Mouse (Mus musculus): ENCODE measurements around the gene Dock9.

Gene Dock9

DNA sequence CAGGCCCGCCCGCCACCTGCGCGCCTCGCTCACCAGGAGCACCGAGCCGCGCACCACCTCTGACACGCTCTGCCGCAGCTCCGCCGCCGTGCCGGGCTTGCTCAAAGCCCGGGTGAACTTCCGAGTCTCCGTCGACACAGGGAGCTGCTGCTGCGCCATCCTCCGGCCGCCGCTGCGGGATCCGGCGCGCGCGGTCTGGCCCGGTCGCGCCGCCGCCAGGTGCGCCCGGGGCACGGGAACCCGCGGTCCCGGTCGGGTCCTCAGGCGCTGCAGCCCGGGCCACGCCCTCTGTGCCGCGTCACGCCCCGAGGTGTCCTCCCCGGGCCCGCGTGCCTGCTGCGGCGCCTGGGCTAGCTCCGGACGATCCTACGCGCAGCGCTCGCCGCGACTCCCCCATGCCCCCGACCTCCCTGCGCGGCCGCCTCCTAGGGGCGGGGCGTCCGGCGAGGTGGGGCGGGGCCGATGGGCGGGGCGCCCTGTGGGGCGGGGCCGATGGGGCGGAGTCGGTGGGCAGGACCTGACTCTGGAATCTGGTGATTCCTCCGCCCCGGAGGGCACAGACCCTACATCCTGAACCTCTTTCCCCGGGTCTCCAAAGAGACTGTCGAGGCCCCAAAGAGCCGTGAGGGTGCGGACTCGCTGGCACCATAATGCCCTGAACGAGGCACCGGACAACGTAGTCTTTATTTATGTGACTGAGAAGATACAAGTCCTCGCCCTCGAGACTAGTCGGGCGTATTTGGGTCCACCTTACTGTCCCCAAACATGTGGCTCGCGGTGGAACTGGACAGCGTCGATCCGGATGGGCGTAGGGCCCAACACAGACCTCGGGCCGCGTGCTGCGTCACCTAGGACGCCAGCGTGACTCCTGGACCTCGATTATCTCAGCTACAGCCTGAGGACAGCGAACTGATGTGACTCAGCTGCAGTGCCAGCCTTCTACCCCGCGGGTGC lies at the start of gene Dock9:
Gene Dock9 (minus strand): TSS at position 381 of the 954 bp plus-strand sequence.
- DNase-seq = peak; percentile 88

DNA sequence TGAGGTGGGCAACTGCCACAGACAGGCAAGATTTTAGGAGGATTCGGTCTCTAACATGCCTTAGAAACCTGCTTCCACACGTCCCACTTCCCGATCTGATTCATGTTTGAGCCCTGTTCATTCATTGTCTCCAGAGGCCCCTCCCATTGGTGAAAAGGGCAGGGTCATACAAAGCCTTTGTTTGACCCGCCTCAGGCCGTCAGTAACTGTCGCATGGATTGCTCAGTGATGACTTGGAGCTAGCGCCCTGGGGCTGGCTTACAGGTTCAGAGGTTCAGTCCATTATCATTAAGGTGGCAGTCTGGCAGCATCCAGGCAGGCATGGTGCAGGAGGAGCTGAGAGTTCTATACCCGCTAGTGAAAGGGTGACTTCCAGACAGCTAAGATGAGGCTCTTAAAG lies 46.8 kb upstream of the Dock9 start:
- no peak for DNase-seq

GRCm38 (mm10) chr14:121840217-121840616 lies 42.6 kb upstream of the Dock9 start:
- DNase-seq = no peak

- DNase-seq = no peak
Observed at GRCm38 (mm10) chr14:121838161-121838560, 40.5 kb upstream of the Dock9 start.

DNA sequence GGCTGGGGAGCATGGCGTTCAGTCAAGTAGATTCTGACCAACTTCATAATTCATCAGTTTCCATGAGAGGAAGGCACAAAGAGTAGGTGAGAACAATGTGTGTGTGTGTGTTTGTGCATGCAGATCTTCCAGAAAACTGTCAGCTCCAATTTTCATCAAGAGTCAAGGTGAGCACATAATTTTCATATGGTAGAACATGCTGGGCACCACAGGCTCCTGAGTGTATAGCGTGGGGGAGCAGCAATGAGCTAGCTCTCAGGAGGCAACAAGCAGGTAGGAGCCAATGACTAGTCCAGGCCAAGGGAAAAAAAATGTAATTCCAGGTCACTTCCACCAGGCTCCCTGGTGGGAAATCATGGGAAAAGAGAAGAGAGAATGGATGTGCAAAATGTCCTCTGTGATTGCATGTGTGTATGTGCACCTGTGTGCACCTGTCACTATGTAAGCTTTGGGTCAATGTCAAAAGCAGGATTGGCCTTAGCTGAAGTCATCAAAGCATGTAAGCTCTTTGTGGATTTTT lies 35.4 kb upstream of the Dock9 start:
- peak; percentile 72 for DNase-seq

- DNase-seq = no peak
Observed at GRCm38 (mm10) chr14:121829816-121830442, 32.3 kb upstream of the Dock9 start.

DNA sequence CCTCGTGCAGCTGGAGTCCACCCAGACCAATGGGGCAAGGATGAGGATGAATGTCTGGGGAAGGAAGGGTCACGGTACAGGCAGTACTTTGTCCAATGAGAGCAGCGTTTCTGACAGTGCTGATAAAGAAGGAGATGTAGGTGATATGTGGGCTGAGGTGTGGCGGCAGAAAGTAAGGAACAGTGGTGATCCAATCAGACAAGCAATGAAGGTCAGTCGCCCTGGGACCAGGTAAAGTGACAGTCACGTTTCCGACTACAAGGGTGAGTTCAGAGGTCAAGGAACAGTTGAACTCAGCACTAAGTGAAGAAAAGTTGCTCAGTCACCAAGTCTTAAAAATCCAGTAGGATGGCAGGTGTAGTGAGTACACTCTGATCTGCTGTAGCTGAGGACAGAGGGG lies 29.5 kb upstream of the Dock9 start:
- DNase-seq = no peak

DNA sequence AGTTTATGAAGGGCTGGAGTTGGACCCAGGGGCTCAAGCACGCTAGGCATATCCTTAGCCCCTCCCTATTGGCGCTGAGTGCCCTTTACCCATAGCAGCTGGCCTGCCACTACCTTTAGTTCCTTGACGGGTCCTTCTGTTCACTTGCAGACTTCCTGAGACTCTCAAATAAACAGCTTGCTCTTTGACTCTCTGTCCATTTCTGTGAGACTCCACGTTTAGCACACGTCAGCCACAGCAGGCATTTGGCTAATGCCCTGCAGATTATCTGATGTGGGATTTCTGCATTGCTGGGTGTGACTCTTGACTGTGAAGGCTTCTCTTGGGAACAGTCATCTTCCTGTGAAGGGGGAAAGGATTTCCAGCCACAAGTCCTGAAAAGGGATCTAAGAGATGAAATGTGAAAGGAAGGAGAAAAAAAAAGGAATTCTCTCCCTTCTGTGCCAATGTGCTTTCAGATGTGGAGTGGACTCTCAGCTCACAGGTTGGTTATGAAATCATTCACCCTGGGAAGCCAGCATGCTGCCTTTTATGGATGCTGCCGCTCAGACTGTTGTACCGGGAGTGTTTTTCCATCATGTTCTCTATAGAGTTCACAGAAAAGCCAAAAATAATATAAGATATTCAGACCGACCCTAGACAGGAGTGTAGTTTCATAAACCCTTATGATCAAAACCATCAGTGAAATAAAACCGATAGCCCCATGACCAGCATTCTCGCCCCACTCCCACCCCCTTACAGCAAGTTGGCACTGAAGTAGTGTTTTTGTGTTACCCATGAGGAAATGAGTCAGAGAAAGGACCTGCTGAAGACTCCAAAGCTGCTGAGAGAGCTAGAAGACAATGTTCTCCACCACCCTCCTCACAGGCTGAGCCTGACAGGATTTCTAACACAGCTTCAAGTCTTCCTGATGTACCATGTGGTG lies 28.1 kb upstream of the Dock9 start:
- peak; percentile 68 for DNase-seq

DNA sequence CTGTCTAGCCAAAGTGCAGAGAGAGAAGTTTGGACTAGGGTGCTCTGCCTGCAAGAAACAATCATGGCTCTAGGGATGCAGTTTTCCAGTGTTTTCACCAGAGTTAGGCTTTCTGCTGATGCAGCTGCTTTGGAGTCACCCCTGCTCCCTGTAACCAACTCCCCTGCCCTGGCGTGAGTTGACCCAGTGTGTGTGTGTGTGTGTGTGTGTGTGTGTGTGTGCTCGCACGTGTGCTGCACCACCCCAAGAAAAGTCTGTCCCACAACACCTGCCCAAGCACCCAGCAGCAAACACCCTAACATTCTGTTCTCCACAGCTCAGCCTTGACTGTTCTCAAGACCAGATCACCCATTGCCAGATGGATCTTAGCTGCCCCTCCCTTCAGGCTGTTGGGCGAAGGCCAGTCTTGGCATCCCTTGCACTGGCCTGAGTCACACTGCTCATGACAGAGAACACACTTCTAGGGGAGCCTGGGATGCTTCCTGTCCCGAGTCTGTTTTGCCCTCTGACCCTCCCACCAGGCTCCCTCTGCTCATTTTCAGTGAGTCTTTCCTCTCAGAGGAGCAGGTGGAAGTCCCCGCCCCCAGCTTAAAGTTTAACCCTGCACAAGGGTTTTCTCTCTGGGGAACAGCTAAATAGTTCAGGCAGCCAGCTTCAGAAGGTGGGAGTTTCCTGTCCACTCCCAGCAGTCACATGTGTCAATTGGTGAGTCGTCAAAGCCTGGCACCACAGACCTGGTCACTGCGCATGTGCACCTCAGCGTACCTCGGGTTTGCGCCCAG lies 26.9 kb upstream of the Dock9 start:
- DNase-seq = peak; percentile 87

DNA sequence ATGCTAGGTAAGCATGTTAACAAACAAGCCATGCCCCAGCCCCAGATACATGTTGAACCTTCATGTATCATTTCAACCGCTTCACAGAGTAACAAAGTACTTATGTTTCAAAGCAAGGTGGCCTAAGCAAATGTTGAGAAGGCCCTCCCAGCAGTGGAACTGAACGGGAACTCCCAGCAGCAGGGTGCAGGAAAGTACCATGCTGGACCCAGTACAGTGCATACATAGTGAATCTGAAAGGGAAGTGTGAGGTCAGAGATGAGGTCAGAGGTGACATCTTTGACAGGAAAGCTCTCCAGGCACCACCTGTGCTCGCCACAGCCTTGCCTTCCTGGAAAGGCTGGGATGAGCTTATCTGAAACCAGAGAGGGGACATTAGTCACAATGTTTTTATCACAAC lies 25.4 kb upstream of the Dock9 start:
- no peak for DNase-seq

DNA sequence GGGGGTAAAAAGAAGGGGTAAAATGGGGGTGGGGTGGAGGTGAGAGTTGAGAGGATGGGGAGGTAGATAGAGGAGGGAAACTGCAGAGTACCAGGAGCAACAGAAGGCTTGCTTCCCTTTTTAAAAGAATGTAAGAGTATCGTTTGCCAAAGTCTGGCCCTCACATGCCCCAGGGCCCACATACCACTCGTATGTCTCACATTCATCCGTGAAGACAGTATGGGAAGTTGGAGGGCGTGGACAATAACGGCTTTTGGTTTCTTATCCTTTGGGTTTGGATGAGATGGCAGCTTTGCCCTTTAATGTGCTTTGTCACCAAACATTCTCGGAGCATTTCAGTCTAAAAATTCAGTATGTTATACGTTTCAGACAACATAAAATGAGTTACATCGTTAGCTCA lies 24.9 kb upstream of the Dock9 start:
- no peak for DNase-seq

GRCm38 (mm10) chr14:121806791-121807190 lies 9.2 kb upstream of the Dock9 start:
- DNase-seq = no peak

GRCm38 (mm10) chr14:121806316-121806715 lies 8.7 kb upstream of the Dock9 start:
- no peak for DNase-seq

DNA sequence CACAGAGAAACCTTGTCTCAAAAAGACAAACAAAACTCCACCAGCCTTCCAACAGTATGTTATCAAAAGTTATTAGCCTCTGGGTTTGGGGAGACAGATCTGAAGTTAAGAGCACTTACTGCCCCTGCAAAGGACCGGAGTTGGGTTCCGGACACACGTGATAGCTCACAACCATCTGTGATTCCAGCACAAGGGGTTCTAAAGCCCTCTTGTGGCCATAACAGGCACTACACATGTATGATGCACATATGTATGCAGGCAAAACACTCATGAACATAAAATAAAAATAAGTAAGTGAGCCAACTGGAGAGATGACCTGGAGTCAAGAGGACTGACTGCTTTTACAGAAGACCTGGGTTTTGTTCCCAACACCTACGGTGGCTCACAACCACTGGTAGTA lies 6.8 kb upstream of the Dock9 start:
- no peak for DNase-seq

DNA sequence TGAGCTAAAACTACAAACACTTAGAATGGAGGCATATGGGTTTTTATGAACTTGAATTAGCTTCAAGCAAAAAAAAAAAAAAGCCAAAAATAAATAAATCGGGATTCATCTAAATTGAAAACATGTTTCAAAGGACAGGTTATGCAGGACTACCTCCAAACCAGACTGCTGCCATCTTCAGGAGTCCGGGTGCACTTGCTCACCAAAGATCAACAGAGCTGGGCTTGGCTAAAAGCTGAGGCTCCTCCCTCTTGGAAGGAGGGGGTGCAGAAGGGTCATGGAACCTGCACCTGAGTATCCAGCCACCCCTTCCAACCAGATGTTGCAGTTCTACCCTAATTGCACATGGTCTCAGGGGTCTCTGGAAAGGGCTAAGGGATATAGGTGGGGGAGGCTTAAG lies 3.3 kb upstream of the Dock9 start:
- no peak for DNase-seq

GRCm38 (mm10) chr14:121799112-121799511 lies 1.5 kb upstream of the Dock9 start:
- DNase-seq = no peak

DNA sequence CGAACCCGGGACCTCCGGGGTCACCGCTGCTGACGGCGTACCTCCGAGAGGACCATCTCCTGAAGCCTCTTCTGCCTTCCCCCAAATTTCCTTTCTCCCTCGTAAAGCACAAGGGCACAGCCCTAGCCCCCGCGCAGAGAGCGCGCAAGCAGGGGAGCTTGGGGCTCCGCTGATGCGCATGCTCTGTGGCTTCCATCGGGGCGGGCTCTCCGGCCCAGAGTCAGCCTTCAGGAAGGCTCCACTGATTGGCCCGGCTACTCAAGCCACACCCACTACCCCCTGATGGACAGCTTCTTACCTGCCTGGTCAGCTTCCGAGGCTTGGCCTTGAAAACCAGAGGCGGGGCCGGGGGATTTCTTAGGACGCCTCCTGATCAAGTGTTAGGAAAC lies 768 bp upstream of the Dock9 start:
- DNase-seq = peak; percentile 94

GRCm38 (mm10) chr14:121796571-121797456 lies 823 bp downstream of the Dock9 start:
- DNase-seq = peak; percentile 55

DNA sequence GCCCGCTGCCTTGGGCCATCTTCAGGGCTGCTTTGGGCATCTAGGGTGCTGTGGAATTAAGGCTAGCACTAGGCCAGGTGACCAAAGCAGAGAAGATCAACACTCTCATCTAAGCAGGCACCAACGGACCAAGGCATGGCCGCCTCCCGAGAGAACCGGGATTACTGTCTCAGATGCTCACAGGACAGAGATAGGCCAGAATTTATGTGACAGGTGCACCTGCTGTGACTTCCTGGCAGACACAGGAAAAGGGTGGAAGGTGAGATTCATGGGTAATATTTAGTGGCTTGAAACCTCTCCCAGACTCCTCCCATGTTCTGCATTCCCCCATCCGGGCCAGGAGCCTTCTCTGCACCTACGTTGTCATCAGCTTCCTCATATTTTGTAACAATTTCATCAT lies 2.1 kb downstream of the Dock9 start:
- peak; percentile 79 for DNase-seq

DNA sequence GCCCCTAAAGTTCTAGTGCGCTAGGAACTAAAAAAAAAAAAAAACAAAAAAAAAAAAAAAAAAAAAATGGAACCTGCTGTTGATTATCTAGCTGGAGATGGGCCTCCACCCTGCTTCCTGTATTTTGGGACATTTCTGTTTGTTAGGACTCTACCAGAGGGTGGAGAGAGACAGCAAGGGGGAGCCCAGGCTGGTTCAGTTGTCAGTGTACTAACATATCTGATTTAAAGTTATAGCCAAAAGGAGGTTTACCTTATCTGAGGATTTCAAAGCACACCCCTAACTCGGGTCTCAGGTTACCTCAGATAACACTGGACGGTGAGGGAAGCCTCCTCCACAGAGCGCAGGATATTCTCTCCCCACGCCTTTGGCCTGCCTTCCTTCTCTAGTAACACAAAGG lies 4.0 kb downstream of the Dock9 start:
- DNase-seq = no peak

- DNase-seq = no peak
Observed at GRCm38 (mm10) chr14:121791935-121792334, 5.7 kb downstream of the Dock9 start.
